Mouse (Mus musculus) midbrain, embryonic 13.5 days (tissue): ENCODE measurements around the gene Kat2a. TPM values are rescaled to one million over a fixed set of nuclear protein-coding genes. Genes with fewer than 3 reads are reported as not detected.
A peak's percentile ranks its signal among the peaks of the same experiment; 100 is the strongest.

ENCODE experiments used
- ATAC-seq: fragments of 200-750 bp; cut with Nextera tagmentation; 2 replicates; pipeline ENCODE4 v1.8.0; 2017; ENCODE audit warnings: mild to moderate bottlenecking, moderate TSS enrichment, moderate library complexity
- H3K27ac ChIP-seq: fragments of 300-500 bp; sonication (generic); 2 replicates; pipeline ENCODE4 v1.5.1; 2015; ENCODE audit warnings: inconsistent platforms, mild to moderate bottlenecking, moderate library complexity
- H3K27me3 ChIP-seq: fragments of 300-500 bp; sonication (generic); 2 replicates; pipeline ENCODE4 v1.6.1; 2015; ENCODE audit warnings: mild to moderate bottlenecking, inconsistent platforms
- H3K36me3 ChIP-seq: fragments of 300-500 bp; sonication (generic); 2 replicates; pipeline ENCODE4 v1.6.1; 2015; ENCODE audit warnings: mild to moderate bottlenecking, inconsistent platforms
- H3K4me1 ChIP-seq: fragments of 300-500 bp; sonication (generic); replicated peaks from 2 replicates; pipeline ENCODE4 v1.6.1; 2015; ENCODE audit warnings: inconsistent platforms
- H3K4me2 ChIP-seq: fragments of 300-500 bp; sonication (generic); replicated peaks from 2 replicates; pipeline ENCODE4 v1.6.1; 2015; ENCODE audit warnings: moderate library complexity, mild to moderate bottlenecking, inconsistent platforms
- H3K4me3 ChIP-seq: fragments of 300-500 bp; sonication (generic); replicated peaks from 2 replicates; pipeline ENCODE4 v1.5.1; 2015; ENCODE audit warnings: mild to moderate bottlenecking, inconsistent platforms
- H3K9ac ChIP-seq: fragments of 300-500 bp; sonication (generic); replicated peaks from 2 replicates; pipeline ENCODE4 v1.6.1; 2015; ENCODE audit warnings: mild to moderate bottlenecking, inconsistent platforms
- H3K9me3 ChIP-seq: fragments of 300-500 bp; sonication (generic); 2 replicates; pipeline ENCODE4 v1.6.1; 2016; ENCODE audit warnings: mild to moderate bottlenecking, inconsistent platforms
- WGBS: fragments of 180-500 bp; shearing (Covaris S2); methylation state at CpG from one replicate; pipeline ENCODE4 v1.1.7; 2015; 5-methylcytosine and 5-hydroxymethylcytosine counted together
- polyA plus RNA-seq: library from polyadenylated mRNA; unstranded; fragments of >200 nt; fragmentation: Nextera tagmentation; extraction: Ambion mirVana; gene quantifications from 2 replicates; pipeline ENCODE4 v1.2.1, GENCODE M21; 2015

The Kat2a gene
- polyA plus RNA-seq, 1 experiment from 2014 or later, result 47.7 TPM

- Histone ChIP-seq H3K36me3 (peaks cover 42% of the 10 kb centered on the region), H3K9ac (no peak overlapping the region), H3K27me3 (peaks cover 14% of the 10 kb centered on the region; the same call in 1 of the 2 replicates), H3K9me3 (no peaks in the 10 kb centered on the region), H3K4me2 (no peak overlapping the region), H3K27ac (no peak overlapping the region), H3K4me3 (no peak overlapping the region), H3K4me1 (peaks cover 5% of the 10 kb centered on the region)
- WGBS, result 68% methylated on average over 11 of the region's 11 CpGs
- ATAC-seq, result no peak
These were observed 8.9 kb downstream of the Kat2a start for GRCm38 (mm10) chr11:100703366-100703765.

GRCm38 (mm10) chr11:100702906-100703305 is 9.4 kb downstream of the Kat2a start:
- H3K27ac ChIP-seq, result no peak overlapping the region
- H3K4me1 ChIP-seq, result peaks cover 5% of the 10 kb centered on the region
- H3K9me3 ChIP-seq, result no peaks in the 10 kb centered on the region
- no peak overlapping the region for H3K4me2 ChIP-seq
- H3K9ac ChIP-seq, result no peak overlapping the region
- no peak for ATAC-seq
- H3K27me3 ChIP-seq, result peaks cover 14% of the 10 kb centered on the region; the same call in 1 of the 2 replicates
- no peak overlapping the region for H3K4me3 ChIP-seq
- peaks cover 37% of the 10 kb centered on the region for H3K36me3 ChIP-seq
- WGBS, result 50% methylated on average over 7 of the region's 7 CpGs

- no peak overlapping the region for H3K27ac ChIP-seq
- no peak overlapping the region for H3K4me2 ChIP-seq
- H3K36me3 ChIP-seq, result peaks cover 31% of the 10 kb centered on the region
- H3K27me3 ChIP-seq, result peaks cover 14% of the 10 kb centered on the region; the same call in 1 of the 2 replicates
- peaks cover 5% of the 10 kb centered on the region for H3K4me1 ChIP-seq
- ATAC-seq, result peak; percentile 46; the same call in 1 of the 2 replicates
- H3K4me3 ChIP-seq, result no peak overlapping the region
- 42% methylated on average over 19 of the region's 19 CpGs for WGBS
- H3K9ac ChIP-seq, result no peak overlapping the region
- no peaks in the 10 kb centered on the region for H3K9me3 ChIP-seq
These were observed 10.0 kb downstream of the Kat2a start for GRCm38 (mm10) chr11:100702081-100702851.

GRCm38 (mm10) chr11:100701301-100701700 is 11.0 kb downstream of the Kat2a start:
- H3K4me2 ChIP-seq, result peak overlapping the region; percentile 41
- ATAC-seq, result no peak
- no peak overlapping the region for H3K27ac ChIP-seq
- H3K27me3 ChIP-seq, result peaks cover 14% of the 10 kb centered on the region; the same call in 1 of the 2 replicates
- 4% methylated on average over 14 of the region's 14 CpGs for WGBS
- peak overlapping the region; percentile 19; the same call in 1 of the 2 replicates for H3K4me3 ChIP-seq
- H3K9me3 ChIP-seq, result no peaks in the 10 kb centered on the region
- peaks cover 5% of the 10 kb centered on the region for H3K4me1 ChIP-seq
- H3K9ac ChIP-seq, result peak overlapping the region; percentile 52; the same call in 1 of the 2 replicates
- peaks cover 21% of the 10 kb centered on the region for H3K36me3 ChIP-seq

GRCm38 (mm10) chr11:100700710-100701109 is 11.6 kb downstream of the Kat2a start:
- Histone ChIP-seq H3K9me3 (no peaks in the 10 kb centered on the region), H3K9ac (no peak overlapping the region), H3K4me1 (peaks cover 5% of the 10 kb centered on the region), H3K36me3 (peaks cover 15% of the 10 kb centered on the region), H3K4me2 (no peak overlapping the region), H3K27me3 (peaks cover 14% of the 10 kb centered on the region; the same call in 1 of the 2 replicates), H3K27ac (no peak overlapping the region), H3K4me3 (no peak overlapping the region)
- no peak for ATAC-seq
- WGBS, result 78% methylated on average over 3 of the region's 3 CpGs

- no peak overlapping the region for H3K27ac ChIP-seq
- H3K27me3 ChIP-seq, result peaks cover 17% of the 10 kb centered on the region; the same call in 1 of the 2 replicates
- no peaks in the 10 kb centered on the region for H3K36me3 ChIP-seq
- ATAC-seq, result no peak
- no peak overlapping the region; the same call in 1 of the 2 replicates for H3K9ac ChIP-seq
- no peaks in the 10 kb centered on the region for H3K9me3 ChIP-seq
- peaks cover 8% of the 10 kb centered on the region for H3K4me1 ChIP-seq
- WGBS, result 72% methylated on average over 7 of the region's 7 CpGs
- no peak overlapping the region for H3K4me2 ChIP-seq
- no peak overlapping the region for H3K4me3 ChIP-seq
These were observed 14.3 kb downstream of the Kat2a start for GRCm38 (mm10) chr11:100697921-100698320.

- Histone ChIP-seq H3K9ac (no peak overlapping the region), H3K27me3 (peaks cover 31% of the 10 kb centered on the region), H3K27ac (no peak overlapping the region), H3K36me3 (no peaks in the 10 kb centered on the region), H3K4me1 (peaks cover 14% of the 10 kb centered on the region), H3K4me2 (no peak overlapping the region), H3K4me3 (no peak overlapping the region), H3K9me3 (no peaks in the 10 kb centered on the region)
- ATAC-seq, result peak; percentile 60; the same call in 1 of the 2 replicates
- WGBS, result 38% methylated on average over 5 of the region's 5 CpGs
These were observed 17.3 kb downstream of the Kat2a start for GRCm38 (mm10) chr11:100694926-100695325.

- no peak overlapping the region for H3K9ac ChIP-seq
- ATAC-seq, result no peak
- H3K27me3 ChIP-seq, result peaks cover 33% of the 10 kb centered on the region
- H3K27ac ChIP-seq, result no peak overlapping the region
- peaks cover 14% of the 10 kb centered on the region for H3K4me1 ChIP-seq
- 24% methylated on average over 5 of the region's 5 CpGs for WGBS
- H3K9me3 ChIP-seq, result no peaks in the 10 kb centered on the region
- no peak overlapping the region for H3K4me2 ChIP-seq
- H3K36me3 ChIP-seq, result no peaks in the 10 kb centered on the region
- H3K4me3 ChIP-seq, result no peak overlapping the region
These were observed 19.1 kb downstream of the Kat2a start for GRCm38 (mm10) chr11:100693154-100693553.

- no peak for ATAC-seq
- Histone ChIP-seq H3K4me3 (peak within 1 kb of the TSS; percentile 22), H3K27me3 (peaks cover 33% of the 10 kb centered on the region), H3K27ac (no peak within 1 kb of the TSS), H3K9me3 (no peaks in the 10 kb centered on the region), H3K9ac (peak within 1 kb of the TSS; percentile 40), H3K36me3 (no peaks in the 10 kb centered on the region), H3K4me2 (peak within 1 kb of the TSS; percentile 50), H3K4me1 (peaks cover 14% of the 10 kb centered on the region)
- 1% methylated on average over 23 of the region's 23 CpGs for WGBS
These were observed 20.1 kb downstream of the Kat2a start, which contains the start of gene Zfp385c for GRCm38 (mm10) chr11:100692164-100692616. Gene Zfp385c (minus strand): TSS chr11:100692455.

- H3K36me3 ChIP-seq, result no peaks in the 10 kb centered on the region
These were observed 21.9 kb downstream of the Kat2a start for GRCm38 (mm10) chr11:100690389-100690788.

GRCm38 (mm10) chr11:100688443-100688842 is 23.8 kb downstream of the Kat2a start:
- ATAC-seq, result no peak
- H3K27me3 ChIP-seq, result peaks cover 29% of the 10 kb centered on the region
- no peak overlapping the region for H3K27ac ChIP-seq
- H3K4me1 ChIP-seq, result peaks cover 14% of the 10 kb centered on the region
- H3K9ac ChIP-seq, result no peak overlapping the region
- 86% methylated on average over 4 of the region's 4 CpGs for WGBS
- no peaks in the 10 kb centered on the region for H3K9me3 ChIP-seq
- H3K4me3 ChIP-seq, result no peak overlapping the region
- H3K4me2 ChIP-seq, result no peak overlapping the region
- no peaks in the 10 kb centered on the region for H3K36me3 ChIP-seq

More at GRCm38 (mm10) chr11:100690389-100690788, 21.9 kb downstream of the Kat2a start:
- Histone ChIP-seq H3K9ac (no peak overlapping the region), H3K4me1 (peaks cover 14% of the 10 kb centered on the region), H3K27ac (no peak overlapping the region), H3K9me3 (no peaks in the 10 kb centered on the region), H3K27me3 (peaks cover 33% of the 10 kb centered on the region), H3K4me2 (no peak overlapping the region), H3K4me3 (no peak overlapping the region)
- WGBS, result 78% methylated on average over 7 of the region's 7 CpGs
- no peak for ATAC-seq

- no peaks in the 10 kb centered on the region for H3K9me3 ChIP-seq
- no peak overlapping the region for H3K4me2 ChIP-seq
- peaks cover 22% of the 10 kb centered on the region for H3K27me3 ChIP-seq
- no peaks in the 10 kb centered on the region for H3K36me3 ChIP-seq
- peaks cover 4% of the 10 kb centered on the region for H3K4me1 ChIP-seq
- no peak overlapping the region for H3K9ac ChIP-seq
- H3K27ac ChIP-seq, result no peak overlapping the region
- no peak for ATAC-seq
- no peak overlapping the region for H3K4me3 ChIP-seq
- 84% methylated on average over 7 of the region's 7 CpGs for WGBS
These were observed 25.0 kb downstream of the Kat2a start for GRCm38 (mm10) chr11:100687265-100687664.
